Mouse (Mus musculus) left cerebral cortex, adult 11 months (tissue): ENCODE measurements around the gene Apol11a.
"Not testable (repeated sequence)": the region's sequence is repeated elsewhere in the genome, so short reads cannot be mapped to it uniquely, and the experiment has no call there.

Experiments used
- DNase-seq: peaks from one replicate; pipeline ENCODE4 v3.0.0; 2022; ENCODE audit warnings: low spot score

Gene Apol11a

GRCm38 (mm10) chr15:77507966-77508365 lies at the start of gene Apol11a:
Gene Apol11a, plus strand, starts transcription at chr15:77508271.
- DNase-seq: not testable (repeated sequence)

GRCm38 (mm10) chr15:77474699-77475390 lies 33.2 kb upstream of the Apol11a start:
- DNase-seq: not testable (repeated sequence)

GRCm38 (mm10) chr15:77476693-77477092 lies 31.4 kb upstream of the Apol11a start, which contains the start of gene Apol10a:
Gene Apol10a, plus strand, starts transcription at chr15:77477047.
- DNase-seq: not testable (repeated sequence)

GRCm38 (mm10) chr15:77482140-77482794 lies 25.8 kb upstream of the Apol11a start:
- DNase-seq: no peak

DNA sequence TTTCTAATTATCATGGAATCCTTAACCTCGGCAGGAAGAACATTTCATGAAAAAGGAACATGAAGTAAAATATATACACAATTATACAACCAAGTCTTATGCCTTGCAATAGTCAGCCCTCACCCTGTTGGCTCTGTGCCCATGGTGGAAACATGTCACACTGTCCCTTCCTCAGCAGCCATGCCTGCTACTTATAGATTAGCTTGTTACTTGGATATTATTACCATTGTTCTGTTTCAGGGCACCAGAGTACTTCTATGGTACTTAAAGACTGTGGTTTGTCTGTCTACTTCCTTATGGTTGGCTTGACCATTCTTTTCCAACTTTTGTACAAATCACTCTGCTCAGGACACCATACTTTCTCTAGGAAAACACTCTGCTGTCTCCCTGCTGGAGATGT lies 14.9 kb upstream of the Apol11a start:
- DNase-seq: not testable (repeated sequence)

DNA sequence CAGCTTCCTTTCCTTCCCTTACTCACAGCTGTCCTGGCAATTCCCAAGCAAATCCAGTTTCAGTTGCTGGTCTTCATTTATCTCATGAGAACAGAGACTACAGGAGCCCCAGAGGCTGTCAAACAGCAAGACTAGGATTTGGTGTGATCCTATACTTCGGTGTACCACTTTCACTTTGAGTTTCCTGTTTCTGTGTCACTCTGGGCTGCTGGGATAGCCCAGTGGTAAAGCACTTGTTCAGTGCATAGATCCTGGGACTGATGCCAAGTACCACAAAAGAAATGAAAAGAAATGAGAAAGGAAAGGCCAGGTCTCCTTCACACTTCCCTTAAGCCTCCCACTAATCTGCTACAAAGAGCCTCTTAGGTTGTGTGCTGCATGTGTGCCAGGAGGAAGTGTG lies 13.4 kb upstream of the Apol11a start:
- DNase-seq: not testable (repeated sequence)

- not testable (repeated sequence) for DNase-seq
Observed at GRCm38 (mm10) chr15:77520596-77520995, 12.5 kb downstream of the Apol11a start.

- not testable (repeated sequence) for DNase-seq
Observed at GRCm38 (mm10) chr15:77523186-77523843, 15.2 kb downstream of the Apol11a start.

DNA sequence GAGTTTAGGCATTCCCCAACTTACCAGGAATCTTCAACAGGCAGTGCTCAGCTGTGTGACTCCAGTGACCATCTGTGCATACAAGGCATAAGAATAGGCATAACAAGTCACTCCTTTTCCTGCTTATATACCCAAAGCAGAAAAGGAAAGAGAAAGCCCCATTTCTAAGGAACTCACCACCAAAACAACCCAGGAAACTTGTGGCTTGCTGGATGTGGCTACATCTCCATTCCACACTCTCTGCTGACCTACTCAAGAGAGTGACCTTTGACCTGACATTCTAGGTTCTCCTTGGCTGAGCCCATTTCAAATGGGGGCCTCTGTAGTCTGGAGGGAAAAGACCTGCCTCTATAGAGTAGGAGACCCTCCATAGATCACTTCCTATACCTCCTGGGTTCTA lies 25.1 kb downstream of the Apol11a start, which contains the start of gene Apol7c:
Apol7c (minus strand) TSS at position 101 of the 400 bp plus-strand sequence.
- DNase-seq: no peak

- not testable (repeated sequence) for DNase-seq
Observed at GRCm38 (mm10) chr15:77539221-77539620, 31.1 kb downstream of the Apol11a start.

DNA sequence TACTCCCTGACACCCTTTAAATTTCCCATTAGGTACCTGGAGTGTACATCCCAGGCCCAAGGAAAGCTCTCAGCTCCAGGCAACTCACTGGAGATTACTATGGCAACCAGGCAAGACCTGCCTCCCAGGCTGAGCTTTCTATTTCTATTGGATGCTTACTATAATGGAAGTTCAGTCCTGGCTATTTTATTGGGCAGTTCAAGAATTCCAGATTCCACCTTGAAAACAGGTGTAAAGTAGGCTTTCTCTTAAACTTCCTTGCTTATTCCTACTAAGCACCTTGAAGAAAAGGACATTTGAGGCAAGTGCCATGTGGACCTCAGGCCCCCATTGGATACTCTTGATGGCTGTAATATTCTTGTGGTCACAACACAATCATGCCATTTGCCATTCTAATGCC lies 53.7 kb downstream of the Apol11a start, which contains the start of gene 1700025B11Rik:
1700025B11Rik (minus strand) TSS at position 101 of the 400 bp plus-strand sequence.
- DNase-seq: no peak

DNA sequence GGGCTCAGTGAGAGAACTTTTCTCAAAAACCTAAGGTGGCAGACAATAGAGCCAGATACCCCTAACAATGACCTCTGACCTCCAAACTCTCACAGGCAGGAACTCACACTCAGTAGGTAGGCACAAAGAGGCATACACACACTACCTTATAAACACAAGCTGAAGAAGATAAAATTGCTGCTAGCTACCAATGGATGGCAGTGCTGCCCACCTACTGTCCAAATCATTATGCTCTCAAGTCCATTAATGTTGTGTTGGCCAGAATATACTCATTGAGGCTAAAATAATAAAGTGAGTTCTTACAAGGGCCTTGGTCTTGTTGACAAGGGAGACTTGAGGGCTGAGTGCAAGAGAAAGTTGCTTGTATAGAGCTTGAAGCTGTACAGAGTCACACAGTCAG lies 55.1 kb downstream of the Apol11a start:
- no peak for DNase-seq
